Mouse (Mus musculus): ENCODE results near the gene Lamc2.

Gene Lamc2

DNA sequence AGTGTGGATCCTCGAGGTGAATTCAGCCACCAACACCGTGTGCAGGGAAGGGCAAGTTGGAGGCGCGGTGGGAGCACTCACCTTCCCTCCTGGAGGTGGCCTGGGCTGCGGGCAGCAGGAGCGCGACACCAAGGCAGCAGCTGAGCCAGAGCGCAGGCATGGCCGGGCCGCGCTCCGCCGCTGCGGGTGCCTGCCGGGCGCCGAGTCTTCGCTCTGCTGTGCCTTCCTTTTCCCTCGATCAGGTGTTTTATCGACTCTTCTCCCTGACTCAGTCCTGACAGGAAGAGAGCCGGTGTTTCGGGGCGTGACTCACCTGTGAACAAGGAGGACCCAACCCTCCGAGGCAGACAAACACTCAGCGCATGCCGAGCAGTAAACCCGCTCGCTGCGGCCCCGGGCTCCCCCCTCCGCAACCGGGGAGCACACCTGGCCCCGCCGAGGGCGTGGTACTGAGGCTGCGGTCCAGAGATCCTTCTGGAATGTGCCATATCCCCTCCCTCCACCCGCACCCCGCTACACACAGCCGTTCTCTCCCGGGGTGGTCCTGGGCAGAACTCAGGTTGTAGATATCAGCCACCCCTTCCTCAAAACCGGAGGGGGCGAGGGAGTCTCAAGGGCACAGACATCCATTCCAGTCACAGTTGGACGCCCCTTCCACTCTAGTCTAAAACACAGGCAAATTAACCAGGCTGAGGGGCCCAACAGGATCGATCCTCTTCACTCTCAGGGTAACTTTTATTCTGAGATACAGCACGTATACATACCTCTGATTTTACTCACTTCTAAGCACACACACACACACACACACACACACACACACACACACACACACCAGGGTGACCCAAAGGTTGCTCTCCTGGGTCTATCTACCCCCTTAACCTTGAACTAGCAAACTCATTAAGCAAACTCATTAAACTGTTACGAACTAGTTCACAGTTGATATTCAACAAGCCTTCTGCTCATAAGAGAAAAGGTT, at the start of gene Lamc2:
Lamc2 (minus strand) TSS at position 620 of the 976 bp plus-strand sequence.
- no peak for DNase-seq (ENCODE audit: low read depth)

DNA sequence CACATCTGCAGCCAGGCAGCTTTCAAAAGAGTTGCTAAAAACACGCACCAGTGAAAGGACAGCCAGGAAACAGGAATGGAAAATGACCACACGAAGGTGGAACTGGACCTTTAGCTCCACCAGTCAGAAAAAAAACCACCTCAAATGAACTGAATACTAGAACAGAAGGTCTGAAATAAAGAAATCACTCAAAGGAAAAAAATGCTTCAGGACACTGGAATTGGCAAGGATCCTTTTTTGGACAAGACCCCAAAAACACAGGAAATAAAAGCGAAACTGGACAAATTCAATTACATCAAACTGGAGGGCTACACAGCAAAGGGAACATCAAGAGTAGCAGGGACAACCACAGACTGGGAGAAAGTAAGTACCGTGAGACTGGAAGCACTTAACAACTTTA, 49.3 kb upstream of the Lamc2 start:
- peak; percentile 91 for DNase-seq (ENCODE audit: low read depth)

DNA sequence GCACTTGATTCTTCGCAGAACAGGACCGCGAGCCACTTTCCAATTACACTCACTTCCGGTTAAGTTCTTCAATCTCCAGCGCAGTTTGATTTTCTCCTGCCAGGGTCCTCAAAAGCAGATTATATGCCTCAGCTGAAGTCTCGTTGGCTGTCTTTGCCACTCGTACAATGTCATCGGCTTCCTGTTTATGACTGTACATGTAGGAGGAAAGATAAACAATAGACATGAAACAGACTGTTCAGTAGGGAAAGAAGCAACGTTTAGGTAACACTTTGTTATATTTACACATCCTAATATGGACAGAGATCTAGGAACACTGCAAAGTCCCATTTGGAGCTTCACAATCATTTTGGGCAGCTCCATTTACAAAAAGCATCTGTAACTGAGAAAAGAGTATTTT, 45.4 kb upstream of the Lamc2 start:
- DNase-seq (ENCODE audit: low read depth), result no peak

DNA sequence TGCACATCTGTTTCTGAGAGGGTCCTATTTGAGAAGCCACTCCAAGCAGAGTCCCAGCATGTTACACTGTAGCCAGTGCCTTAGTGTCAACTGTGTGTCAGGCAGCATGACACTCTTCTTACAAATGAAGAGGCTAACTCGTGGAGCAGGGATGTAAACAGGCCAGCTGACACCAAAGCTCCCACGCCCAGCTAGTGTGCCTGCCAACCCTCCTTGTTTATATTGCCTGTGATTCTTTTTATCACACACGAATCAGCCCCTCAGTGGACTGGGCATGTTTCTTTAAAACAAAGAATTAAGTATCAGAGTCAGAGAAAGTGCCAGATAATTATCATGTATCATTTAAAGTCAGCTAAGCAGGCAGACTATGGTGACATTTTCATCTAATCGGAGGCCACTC, 41.7 kb upstream of the Lamc2 start:
- no peak for DNase-seq (ENCODE audit: low read depth)

DNA sequence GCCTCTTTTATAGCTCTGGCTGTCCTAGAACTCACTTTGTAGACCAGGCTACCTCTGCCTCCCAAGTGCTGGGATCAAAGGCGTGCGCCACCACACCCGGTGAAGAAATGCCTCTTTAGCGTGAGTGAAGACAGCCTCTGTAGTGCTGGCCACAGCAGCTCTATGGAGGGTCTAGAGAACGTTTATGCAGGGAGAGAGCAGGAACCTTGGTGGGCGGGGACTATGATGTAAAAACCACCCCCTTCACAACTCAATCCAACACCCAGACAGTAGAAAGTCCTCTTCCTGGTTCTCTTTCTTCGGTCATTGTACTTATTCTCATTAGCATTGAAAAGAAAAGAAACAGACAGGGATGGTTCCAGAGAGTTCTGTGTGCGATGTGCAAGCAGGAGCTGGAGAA, 40.8 kb upstream of the Lamc2 start:
- DNase-seq (ENCODE audit: low read depth), result no peak

DNA sequence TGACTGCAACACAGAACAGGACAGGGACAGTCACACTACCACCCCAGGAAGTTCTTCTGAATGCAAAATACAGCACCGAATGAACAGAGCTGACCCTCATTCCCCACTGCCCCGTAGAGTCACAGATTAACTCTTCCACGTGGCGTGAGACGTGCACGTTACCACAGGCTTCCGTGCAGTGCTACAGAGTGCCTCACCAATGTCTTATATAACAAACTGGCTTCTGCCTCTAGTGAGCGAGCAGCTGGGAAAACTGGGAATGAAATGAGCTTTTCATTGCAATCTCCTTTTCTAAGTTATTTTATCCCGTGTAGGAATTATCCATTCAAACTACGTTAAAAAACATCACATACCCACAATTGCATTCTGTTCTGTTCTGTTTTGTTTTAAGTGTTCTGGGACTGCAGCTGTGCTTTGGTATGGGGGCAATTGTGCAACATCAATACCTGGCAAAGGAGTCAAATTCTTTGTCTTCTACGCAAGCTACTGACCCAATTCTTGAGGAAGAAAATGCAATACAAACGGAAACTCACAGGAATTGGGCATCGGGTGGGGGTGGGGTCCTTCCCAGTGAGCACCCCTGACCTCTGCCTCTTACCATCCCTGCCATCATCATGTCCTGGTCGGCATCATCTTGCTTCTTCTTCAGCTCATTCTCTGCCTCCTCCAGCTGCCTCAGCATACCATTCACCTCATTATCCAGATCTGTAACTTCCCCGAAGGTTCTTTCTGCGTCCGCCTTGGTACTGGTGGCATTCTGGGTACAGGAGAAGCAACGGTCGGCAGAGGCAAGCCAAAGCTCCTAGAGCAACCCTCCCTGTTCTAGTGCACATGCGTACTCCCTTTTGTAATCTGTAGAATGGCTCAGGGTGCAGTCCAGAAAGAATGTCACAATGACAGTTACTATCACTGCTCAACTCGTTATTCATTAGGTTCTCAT, 39.8 kb upstream of the Lamc2 start:
- DNase-seq (ENCODE audit: low read depth), result peak; percentile 53

DNA sequence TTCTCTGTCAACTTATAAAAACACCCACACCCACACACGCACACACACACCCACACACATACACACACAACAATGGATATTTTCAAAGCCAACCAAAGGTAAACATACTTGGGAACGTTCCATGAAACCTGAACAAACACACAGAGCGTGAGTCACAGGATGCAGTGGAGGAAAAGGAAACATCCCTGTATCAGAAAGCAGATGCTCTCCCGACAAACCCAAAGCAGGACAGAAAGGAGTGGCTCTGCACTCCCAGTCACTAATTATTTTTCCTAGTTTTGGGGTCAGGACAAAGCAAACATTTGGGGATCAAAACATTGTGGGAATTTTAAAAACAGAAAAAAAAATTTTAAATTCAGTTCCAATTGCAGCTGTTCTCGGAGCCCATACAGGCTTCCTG, 38.1 kb upstream of the Lamc2 start:
- no peak for DNase-seq (ENCODE audit: low read depth)

DNA sequence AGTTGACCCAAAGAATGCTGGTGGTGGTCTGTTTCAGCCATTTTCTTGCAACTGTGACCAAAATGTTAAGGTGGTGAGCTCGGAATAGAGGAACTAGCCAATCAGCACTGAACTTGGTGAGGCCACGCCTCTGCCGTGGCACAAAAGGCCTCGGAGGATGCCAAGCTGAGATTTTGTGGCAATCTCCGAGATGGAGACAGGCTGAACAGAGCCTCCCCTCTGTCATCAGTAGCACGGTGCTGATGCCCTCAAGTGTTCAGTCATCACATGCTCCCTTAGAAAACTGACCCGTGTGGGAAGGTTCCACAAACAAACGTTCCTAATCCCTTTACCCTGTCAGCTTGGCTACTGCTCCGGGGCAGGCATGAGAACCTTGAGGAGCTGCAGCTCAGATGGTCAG, 33.1 kb upstream of the Lamc2 start:
- no peak for DNase-seq (ENCODE audit: low read depth)

DNA sequence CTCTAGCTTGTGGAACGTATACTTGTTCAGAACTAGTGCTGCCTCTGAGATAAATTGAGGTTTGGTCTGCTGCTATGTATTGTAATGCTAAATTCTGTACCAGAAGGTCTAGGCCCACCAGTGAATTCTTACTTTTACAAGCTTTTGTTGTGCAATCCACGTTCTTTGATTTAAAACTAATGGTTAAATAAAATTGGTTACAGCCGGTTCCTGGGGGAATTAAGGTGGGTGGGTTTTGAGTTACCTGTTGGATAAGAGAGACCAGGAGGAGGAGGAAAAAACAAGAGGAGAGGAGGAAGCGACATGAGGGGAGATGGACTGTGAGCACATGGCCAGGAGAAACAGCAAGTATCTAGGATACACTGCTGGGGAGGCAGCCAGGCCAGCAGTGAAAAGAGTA, 30.3 kb upstream of the Lamc2 start:
- no peak for DNase-seq (ENCODE audit: low read depth)

DNA sequence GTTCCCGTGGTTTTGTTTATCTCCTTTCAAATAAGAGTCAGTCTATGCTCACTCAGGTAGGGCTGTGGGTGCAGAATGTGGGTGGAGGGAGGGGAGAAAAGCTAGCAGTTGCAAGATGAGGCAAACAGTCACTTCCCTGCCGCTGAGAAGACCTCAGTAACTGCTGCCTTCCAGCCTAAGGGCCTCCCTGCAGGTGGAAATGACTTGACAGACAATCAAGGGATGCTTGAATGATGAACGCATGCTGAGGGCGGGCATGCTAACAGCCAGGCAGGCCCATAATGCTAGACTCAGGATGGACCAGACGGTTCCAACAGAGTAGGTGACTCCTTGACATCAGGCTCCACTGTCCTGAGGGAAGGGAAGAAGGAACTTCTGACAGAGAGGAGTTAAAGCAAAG, 29.4 kb upstream of the Lamc2 start:
- DNase-seq (ENCODE audit: low read depth), result no peak

DNA sequence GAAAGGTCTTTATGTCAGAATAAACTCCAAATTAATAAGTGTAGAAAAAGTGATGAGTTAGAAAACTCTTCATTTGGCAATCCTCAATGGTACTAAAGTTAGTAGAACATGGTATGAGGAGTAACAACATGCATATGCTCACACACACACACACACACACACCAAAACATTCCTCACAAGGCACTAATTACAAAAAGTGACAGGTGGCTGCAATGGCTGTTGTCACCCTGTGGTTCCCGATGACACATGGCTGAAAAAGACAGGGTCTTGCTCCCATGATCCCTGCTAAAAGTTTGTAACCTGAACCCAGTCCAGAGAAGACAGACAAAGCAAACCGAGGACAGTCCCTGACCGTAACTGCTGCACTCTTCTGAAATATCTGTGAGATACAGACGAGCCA, 24.7 kb upstream of the Lamc2 start:
- no peak for DNase-seq (ENCODE audit: low read depth)

DNA sequence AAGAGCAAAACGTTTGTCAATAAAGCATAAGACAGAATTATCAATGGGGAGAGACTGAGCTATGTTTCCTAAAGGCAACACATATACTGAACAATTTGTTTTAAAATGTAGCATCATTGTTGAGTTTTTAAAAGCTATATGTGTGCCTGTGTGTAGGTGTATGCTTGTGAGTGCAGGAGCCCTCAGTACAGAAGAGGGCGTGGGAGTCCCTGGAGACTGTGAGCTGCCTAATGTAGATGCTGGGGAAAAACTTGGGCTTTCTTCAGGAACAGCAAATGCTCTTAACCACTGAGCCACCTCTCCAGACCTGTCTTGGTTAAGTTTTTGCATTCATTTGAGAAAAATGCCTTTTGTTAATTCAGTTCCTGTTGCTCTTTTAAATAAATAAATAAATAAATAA, 24.0 kb upstream of the Lamc2 start:
- DNase-seq (ENCODE audit: low read depth), result no peak

DNA sequence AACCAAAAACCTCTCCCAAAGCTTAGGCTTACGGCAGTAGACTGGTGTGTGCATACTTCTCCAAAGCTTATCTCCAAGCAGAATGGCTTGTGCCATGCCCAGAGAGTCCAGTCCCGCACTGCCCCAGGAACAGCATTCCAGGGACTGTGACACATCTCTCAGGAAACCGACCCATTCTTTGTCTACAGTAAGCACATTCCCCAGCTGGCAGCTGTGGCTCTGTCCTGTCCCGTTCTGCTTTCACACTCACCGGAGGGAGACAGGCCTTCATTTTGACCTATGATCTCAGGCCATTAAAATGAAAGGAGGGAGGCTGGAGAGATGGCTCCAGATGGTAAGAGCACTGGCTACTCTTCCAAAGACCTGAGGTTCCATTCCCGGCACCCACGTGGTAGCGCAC, 15.9 kb upstream of the Lamc2 start:
- no peak for DNase-seq (ENCODE audit: low read depth)

DNA sequence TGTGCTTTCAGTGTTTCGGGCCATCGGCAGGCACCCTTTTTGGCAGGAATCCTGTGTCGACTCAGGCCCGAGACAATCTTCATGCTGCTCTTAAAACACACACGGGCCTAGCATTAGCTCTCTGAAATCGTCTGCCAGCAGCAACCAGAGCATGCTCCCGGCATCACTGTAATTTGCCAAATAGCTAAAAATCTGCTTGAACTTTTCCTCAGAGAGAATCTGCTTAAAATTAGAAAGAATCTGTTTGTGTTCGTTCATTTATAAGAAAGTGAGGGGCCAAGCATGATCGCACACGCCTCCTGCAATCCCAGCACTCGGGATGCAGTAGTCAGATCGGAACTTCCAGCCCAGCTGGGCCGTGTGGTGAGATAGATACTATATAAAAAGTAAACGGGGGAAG, 15.2 kb upstream of the Lamc2 start:
- DNase-seq (ENCODE audit: low read depth), result no peak

DNA sequence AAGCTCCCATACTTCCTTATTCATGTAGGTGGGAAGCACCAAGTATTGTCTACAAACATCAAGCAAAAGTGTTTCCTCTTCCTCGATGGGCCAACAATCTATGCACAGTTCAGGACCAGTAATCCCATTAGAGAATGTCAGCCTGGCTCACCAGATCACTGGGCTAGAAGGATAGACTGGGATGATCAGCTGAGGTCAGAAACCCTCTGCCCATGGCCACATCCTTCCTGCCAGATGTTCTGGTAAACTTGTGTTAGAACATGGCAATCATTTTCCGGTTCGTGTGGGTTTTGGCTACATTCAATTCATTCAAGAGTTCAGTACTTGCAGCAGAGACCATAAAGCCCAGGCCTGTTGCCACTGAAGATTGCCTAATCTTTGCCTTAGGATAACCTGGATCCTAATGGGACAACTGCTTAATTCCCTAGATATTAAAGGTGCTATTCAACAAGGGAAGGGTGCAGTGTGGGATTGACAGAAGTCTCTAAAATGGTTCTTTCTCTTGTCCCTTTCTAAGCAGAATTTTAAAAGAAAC, 11.1 kb upstream of the Lamc2 start:
- no peak for DNase-seq (ENCODE audit: low read depth)

DNA sequence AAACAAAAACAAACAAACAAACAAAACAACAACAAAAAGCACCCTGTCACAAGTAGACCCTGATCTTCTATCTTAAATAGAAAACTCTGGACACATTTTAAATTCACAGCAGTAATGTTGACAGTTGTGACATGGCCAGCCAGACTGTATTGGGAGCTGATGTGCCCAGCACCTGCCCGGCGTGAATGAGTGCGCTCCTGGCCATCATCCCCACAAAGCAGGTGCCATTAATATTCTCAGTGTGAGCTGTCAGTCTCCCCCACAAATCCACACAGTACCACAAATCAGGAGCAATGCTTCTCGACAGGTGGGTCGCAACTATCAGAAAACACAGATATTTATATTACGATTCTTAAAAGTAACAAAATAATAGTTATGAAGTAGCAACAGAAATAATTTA, 6.7 kb upstream of the Lamc2 start:
- DNase-seq (ENCODE audit: low read depth), result no peak

DNA sequence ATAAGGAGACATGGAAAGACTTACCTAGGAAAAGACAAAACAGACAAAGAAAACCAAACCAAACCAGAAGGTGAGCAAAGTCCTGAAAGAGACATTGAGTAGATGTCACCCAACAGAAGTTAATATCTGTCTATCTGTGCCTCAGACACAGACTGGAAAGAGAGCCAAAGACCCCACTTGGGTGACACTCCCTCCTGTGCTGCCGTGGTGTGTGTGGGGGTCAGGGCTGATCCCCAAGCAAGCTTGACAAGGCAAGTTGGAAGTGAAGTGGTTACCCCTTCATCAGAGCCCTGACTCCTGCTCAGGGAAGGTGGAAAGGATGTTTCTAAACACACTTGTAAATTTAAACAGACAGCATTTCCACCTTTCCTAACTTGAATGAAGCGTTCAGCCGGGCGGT, 6.1 kb upstream of the Lamc2 start:
- DNase-seq (ENCODE audit: low read depth), result no peak

DNA sequence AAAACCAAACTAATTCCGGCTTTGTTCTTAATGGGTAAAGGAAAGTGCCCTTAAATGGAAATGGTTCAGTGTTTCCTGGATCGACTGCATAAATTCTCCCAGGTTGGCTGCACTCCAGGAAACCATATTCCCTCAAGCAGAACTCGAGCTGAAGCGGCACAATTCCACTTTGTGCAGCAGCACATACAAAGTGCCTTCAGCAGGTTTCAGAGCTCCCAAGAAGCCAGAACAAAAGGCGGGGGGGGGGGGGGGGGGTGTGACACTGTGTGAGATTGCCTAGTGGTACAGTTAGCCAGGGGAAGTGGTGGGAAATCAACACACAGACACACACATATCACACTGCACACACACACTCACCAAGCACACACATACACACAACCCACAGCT, 5.7 kb upstream of the Lamc2 start:
- DNase-seq (ENCODE audit: low read depth), result no peak

DNA sequence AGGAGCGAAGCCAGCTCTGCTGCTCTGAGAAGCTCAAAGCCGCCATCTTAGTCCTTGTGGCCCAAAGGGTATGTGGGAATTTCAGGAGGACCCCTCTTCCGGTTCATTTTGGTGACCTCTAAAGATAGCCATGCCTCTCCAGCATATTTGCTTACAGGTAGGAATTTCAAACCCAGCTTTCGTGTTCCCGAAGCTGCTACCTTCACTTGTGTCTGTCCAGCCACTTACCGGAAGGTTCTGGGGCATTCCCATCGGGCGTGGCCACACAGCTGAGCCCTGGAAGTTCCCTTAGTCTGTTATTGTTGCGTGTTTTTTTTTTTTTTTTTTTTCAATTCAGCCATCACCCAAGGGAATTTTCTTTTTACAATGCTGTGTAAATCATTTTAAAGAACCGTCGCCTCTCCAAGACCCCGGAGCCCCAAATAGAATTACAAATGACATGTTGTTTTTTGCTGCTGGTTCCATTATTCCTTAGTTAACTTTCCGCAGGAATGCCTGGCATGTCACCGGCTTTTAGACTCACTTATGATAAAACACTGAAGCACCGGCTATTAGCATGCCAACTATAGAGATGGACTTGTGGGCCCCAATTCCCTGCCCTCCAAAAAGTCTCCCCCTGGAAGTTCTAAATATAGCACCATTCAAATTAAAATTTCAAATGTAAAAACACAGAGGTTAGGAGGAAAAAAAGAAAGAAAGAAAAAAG, 5.1 kb upstream of the Lamc2 start:
- DNase-seq (ENCODE audit: low read depth), result no peak

DNA sequence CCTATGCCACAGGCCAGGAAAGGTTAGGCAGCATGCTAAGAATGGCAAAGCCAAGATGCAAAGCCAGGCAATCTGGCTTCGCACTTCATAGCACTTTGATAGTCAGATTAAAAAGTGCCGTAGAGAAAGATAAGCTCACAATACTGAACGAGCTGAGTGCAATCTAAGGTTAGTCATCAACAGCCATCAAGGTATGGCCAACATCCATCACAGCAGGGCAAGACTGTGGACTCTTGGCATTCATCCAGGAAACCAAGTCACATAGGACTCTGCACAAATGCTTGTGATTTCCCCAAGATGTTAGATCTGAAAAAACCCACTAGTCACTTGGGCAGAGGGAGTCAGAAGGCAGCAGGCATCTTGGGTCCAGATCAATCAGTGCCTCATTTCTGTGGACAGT, 1.8 kb upstream of the Lamc2 start:
- no peak for DNase-seq (ENCODE audit: low read depth)

DNA sequence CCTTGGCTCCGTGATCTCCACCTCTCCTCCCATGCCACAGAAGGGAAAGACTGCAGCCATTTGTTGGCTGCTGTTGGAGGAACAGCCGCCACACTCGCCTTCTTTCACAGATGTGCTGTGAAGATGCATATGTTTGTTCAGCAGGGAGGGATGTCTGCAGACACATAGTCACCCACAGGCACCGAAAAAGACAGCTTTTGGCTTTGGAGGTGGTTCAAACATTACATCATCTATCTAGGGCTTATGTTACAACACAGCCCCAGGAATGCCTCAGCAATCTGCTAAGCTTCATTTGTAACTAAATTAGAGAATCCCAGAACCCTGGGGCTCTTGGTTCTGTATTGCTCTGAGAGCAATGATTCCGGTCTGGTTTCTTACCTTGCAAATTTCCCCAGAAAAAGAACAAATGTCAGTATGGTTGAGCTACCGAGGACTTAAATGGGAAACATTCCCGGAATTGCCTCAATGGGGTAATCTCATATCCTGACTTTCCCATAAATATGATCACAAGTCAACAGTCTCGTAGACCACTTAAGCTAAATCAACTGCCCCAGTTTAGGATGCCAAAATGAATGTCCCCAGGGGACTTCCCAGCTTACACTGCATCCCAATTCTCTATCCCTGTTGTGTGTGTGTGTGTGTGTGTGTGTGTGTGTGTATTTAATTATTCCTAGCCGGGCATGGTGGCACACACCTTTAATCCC, 5.5 kb downstream of the Lamc2 start:
- DNase-seq (ENCODE audit: low read depth), result no peak

DNA sequence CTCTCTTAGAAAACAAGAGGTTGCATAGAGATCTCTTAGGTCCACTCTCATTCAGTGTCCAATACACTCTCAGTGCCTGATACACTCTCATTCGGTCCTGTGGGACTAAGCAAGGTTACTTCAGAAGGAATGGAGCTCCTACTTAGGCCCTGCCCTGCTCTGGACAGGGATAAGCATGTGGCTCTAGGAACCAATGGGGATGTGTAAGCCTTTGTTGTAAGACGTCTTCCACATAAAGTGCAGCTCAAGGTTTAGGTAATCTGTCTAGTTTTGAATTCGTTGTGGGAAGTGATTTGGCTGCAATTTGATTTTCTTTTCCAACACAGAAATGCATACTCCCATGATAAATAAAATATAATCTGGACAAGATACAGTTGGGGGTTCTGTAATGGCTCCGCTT, 6.1 kb downstream of the Lamc2 start:
- no peak for DNase-seq (ENCODE audit: low read depth)

Measured in fibroblast of lung, adult 2 months (primary cell).